Mouse (Mus musculus): ENCODE data around the gene Asap3.
A peak's percentile ranks its signal among the peaks of the same experiment; 100 is the strongest.

Gene Asap3

GRCm38 (mm10) chr4:136181367-136181766 lies 24.8 kb upstream of the Asap3 start:
- DNase-seq (ENCODE audit: low spot score): no peak

- peak; percentile 55 for DNase-seq (ENCODE audit: low spot score)
Measured at GRCm38 (mm10) chr4:136185375-136185774, 20.8 kb upstream of the Asap3 start.

GRCm38 (mm10) chr4:136186315-136186714 lies 19.9 kb upstream of the Asap3 start:
- DNase-seq (ENCODE audit: low spot score): no peak

- DNase-seq (ENCODE audit: low spot score): no peak
Measured at GRCm38 (mm10) chr4:136186739-136187472, 19.3 kb upstream of the Asap3 start.

GRCm38 (mm10) chr4:136188973-136189737 lies 17.0 kb upstream of the Asap3 start:
- DNase-seq (ENCODE audit: low spot score): no peak

GRCm38 (mm10) chr4:136189912-136190311 lies 16.3 kb upstream of the Asap3 start:
- DNase-seq (ENCODE audit: low spot score): no peak

GRCm38 (mm10) chr4:136193571-136193970 lies 12.6 kb upstream of the Asap3 start:
- no peak for DNase-seq (ENCODE audit: low spot score)

GRCm38 (mm10) chr4:136195029-136195428 lies 11.1 kb upstream of the Asap3 start:
- DNase-seq (ENCODE audit: low spot score): no peak

- no peak for DNase-seq (ENCODE audit: low spot score)
Measured at GRCm38 (mm10) chr4:136195629-136196028, 10.5 kb upstream of the Asap3 start.

- no peak for DNase-seq (ENCODE audit: low spot score)
Measured at GRCm38 (mm10) chr4:136196201-136196600, 10.0 kb upstream of the Asap3 start.

GRCm38 (mm10) chr4:136198846-136199245 lies 7.3 kb upstream of the Asap3 start:
- DNase-seq (ENCODE audit: low spot score): no peak

GRCm38 (mm10) chr4:136199562-136200292 lies 6.4 kb upstream of the Asap3 start:
- DNase-seq (ENCODE audit: low spot score): peak; percentile 48

GRCm38 (mm10) chr4:136202509-136202908 lies 3.7 kb upstream of the Asap3 start:
- DNase-seq (ENCODE audit: low spot score): peak; percentile 71

- DNase-seq (ENCODE audit: low spot score): no peak
Measured at GRCm38 (mm10) chr4:136204775-136205174, 1.4 kb upstream of the Asap3 start.

- DNase-seq (ENCODE audit: low spot score): no peak
Measured at GRCm38 (mm10) chr4:136206943-136207342, 778 bp downstream of the Asap3 start.

GRCm38 (mm10) chr4:136210931-136211330 lies 4.8 kb downstream of the Asap3 start:
- no peak for DNase-seq (ENCODE audit: low spot score)

GRCm38 (mm10) chr4:136213629-136214028 lies 7.5 kb downstream of the Asap3 start:
- DNase-seq (ENCODE audit: low spot score): no peak

- no peak for DNase-seq (ENCODE audit: low spot score)
Measured at GRCm38 (mm10) chr4:136214828-136215227, 8.7 kb downstream of the Asap3 start.

GRCm38 (mm10) chr4:136215576-136215975 lies 9.4 kb downstream of the Asap3 start:
- no peak for DNase-seq (ENCODE audit: low spot score)

GRCm38 (mm10) chr4:136217063-136217462 lies 10.9 kb downstream of the Asap3 start:
- DNase-seq (ENCODE audit: low spot score): no peak

GRCm38 (mm10) chr4:136218595-136219214 lies 12.5 kb downstream of the Asap3 start:
- no peak for DNase-seq (ENCODE audit: low spot score)

- no peak for DNase-seq (ENCODE audit: low spot score)
Measured at GRCm38 (mm10) chr4:136220133-136220775, 14.1 kb downstream of the Asap3 start.
